Mouse (Mus musculus): ENCODE results near the gene Ormdl2.

- TF ChIP-seq CTCF (IDR thresholded peaks at IDR 0.05; ENCODE audit: insufficient read depth, low read depth, low read length) (no peak), POLR2A (IDR thresholded peaks at IDR 0.05; ENCODE audit: insufficient read depth, low read depth, low read length) (no peak)
These were observed 47.8 kb downstream of the Ormdl2 start for GRCm38 (mm10) chr10:128773685-128774084.
